Mouse (Mus musculus) cerebellum, adult 11 months (tissue): ENCODE results near the gene Fkbp14.

Experiments used
- DNase-seq: peaks from one replicate; pipeline ENCODE4 v3.0.0; 2022

Gene Fkbp14

DNA sequence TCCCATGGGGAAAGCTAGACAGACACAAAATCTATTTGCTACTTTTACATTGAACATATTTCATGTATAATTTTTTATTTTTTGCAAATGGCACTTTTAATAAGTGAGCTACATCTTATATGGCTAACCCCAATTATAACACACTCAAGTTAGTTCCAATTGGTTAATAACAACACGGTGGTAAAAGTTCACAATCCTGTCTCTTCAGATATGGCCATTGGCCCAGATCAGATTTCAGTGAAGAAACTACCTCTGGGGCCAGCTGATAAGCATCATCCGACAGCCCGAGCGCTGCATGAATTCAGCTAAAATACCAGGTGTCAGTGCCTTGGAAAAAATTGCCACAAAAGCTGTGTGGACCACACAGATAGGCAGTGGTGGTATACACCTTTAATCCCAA, 9.4 kb downstream of the Fkbp14 start:
- no peak for DNase-seq

DNA sequence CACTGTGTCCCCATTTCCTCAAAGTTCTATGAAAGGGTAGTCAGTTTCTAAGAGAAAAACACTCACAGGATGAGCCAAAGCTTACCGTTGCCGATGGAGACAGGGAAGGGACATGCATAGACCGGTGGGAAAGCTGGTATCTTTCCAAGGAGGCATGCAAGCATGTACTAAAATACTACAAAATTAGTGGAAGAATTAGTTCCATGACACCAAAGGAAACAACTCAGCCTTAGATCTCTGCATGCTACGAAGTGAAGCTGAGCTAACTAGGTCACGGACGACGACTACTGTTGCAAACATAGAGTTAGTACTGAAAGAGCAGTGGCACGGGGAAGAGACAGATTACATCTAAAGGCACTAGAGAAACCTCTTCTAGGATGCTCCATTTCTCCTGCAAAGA, 10.2 kb downstream of the Fkbp14 start:
- no peak for DNase-seq

DNA sequence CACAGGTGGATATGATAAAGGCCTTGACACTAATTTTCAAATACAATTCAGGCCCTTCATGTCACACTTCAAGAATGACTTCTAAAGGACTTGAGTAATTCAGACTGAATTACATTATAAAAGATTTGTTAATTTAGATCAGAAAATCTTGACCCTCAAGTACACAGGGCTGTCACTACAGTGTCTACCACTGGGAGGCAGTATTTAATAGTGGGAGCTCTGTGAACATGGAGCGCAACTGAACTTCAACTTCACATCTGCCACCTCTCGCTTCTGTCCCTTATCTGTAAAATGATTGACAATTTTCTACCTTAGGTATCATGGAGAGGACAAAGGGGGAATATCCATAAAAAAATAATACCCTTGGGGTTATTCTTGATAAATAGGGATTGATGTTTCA, 10.9 kb downstream of the Fkbp14 start:
- DNase-seq, result peak; percentile 39

- no peak for DNase-seq
Observed at GRCm38 (mm10) chr6:54573218-54573955, 23.7 kb downstream of the Fkbp14 start.

DNA sequence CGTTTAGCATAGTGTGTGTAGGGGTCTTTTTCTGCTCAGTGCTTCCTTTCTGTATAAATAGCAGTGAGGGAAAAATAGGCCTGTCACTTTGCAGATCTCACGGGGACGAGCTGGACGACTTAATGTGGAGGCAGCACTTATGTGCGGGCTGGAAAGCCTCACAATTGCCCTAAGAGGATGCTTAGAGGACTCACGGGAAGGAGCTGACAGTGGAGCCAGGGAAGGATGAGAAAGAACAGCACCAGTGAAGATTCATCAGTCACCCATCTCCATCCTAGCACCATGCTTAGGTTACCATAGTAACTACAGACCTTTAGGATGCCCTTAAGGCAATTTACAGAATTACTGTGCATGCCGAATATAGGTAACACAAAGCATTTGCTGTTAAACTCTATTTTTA, 27.3 kb downstream of the Fkbp14 start:
- no peak for DNase-seq

DNA sequence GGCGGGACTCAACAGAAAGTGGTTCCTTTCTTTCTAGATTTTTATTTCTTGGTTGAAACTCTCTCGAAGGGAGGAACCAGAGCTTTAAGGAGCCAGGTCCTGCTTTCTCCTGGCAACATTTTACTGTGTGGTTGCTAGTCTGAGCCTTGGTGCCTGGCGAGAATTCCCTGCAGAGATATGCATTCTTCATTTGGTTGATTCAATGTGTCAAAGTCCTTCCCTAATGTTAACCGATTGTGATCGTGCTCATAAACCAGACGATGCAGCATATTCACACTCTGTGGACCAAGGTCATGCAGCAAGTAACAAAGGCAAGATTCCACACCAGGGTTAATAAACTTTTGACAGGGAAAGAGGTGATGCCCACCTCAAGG, 30.6 kb downstream of the Fkbp14 start:
- no peak for DNase-seq

- peak; percentile 70 for DNase-seq
Observed at GRCm38 (mm10) chr6:54565665-54566545, 31.2 kb downstream of the Fkbp14 start, which contains the start of gene Scrn1. Gene Scrn1, minus strand, starts transcription at chr6:54566489.

GRCm38 (mm10) chr6:54565012-54565411, 32.1 kb downstream of the Fkbp14 start:
- no peak for DNase-seq

- no peak for DNase-seq
Observed at GRCm38 (mm10) chr6:54564506-54564991, 32.6 kb downstream of the Fkbp14 start.

DNA sequence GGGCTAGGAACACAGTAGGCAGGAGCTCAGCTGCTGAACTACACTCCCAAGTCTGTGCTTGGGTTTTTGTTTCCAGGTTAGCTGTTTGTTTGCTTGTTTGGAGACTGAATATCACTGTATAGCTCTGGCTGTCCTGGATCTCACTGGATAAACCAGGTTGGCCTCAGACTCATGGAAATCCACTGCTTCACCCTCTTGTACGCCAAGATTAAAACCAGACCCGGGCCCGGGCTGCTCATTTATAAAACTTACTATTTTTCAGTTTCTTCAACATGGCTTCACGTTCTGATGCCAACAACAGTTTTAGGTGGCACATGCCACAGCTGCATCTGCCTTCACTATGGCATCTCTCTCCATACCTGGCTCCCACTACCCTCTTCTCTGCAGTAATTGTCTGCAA, 33.5 kb downstream of the Fkbp14 start:
- DNase-seq, result no peak

DNA sequence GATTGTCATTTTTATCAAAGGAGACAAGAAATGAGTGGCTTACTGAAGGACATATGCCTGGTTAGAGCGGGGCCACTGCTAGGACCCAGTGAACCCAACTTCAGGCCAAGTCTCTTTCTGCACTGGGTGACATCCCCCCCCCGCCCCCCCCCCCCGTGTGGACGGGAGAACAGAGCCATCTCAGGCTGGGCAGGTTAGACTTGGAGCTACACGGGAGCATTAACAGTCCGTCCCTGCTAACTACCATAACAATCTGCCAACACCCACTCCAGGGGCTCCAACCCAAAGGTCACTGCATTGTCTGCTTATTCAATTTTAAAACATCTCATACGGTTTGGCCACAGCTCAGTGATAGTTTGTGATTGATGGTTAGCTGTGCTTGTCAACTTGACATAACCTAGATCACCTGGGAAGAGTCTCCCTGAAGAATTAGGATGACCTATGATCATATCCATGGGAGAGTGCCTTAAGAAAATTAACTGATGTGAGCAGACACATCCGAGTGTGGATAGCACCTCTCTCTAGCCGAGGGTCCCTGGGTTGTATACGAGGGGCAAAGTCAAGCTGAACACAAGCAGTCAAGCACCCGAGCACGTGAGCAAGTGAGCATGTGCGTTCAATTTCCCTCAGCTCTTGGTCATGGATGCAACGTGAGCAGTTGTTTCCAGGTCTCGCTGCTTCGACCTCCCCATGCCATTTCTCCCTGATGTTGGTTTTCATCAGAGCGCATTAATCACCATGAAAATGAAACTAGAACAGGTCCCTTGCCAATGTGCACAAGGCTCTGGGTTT, 34.9 kb downstream of the Fkbp14 start:
- DNase-seq, result no peak

DNA sequence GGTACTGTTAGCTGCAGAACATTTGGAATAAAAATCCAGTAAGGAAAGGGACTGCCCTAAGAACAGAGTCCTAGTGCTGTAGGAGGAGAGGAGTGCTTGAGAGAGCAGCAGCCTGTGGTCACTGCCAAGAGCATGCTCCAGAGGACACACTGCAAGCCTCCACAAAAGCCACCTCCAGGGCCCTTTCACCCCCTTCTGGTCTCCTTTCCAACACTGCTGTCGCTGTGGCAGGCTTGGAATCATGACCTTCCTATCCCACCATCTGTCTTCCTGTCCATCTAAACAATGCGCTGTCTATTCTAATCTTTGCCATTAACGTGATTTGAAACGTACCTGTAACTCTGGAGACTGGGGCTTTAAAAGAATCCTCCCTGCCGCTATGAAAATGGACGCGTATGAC, 38.6 kb downstream of the Fkbp14 start:
- peak; percentile 58 for DNase-seq

- no peak for DNase-seq
Observed at GRCm38 (mm10) chr6:54557671-54558070, 39.4 kb downstream of the Fkbp14 start.

GRCm38 (mm10) chr6:54555816-54556215, 41.3 kb downstream of the Fkbp14 start:
- no peak for DNase-seq

DNA sequence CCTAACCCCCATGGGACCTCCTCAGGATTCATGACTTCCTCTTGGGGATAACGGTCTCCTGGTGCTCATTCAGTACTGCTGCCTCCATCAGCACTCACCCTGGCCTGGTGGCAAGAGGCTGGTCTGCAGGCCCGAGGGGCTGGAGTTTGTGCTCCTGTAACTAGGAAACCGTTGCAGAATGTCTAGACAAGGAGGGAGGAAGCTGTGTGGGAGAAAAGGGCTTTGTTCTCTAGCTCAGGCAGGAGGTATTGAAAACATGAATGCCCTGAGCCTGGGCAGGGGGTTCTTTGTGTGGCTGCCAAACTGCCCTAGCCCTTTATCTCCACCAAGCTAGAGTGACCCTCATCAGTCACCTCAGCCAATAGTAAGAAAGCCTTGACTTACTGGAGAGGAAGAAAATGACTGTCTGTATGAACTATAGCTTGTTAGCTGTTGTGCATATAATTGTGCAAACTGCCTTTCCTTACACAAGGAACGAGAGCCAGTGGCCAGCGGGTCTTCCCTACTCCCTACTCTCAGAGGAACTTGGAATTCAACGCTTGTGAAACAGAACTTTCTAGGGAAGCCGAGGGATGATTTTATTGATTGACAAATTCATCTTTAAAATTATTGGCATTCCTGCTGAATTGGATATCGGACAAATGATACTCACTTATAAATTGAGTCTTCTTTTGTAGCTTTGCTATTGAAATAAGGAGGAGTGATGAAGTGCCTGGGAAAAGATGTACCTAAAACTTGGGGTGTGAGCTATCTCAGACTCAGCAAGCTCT, 42.6 kb downstream of the Fkbp14 start:
- no peak for DNase-seq

- no peak for DNase-seq
Observed at GRCm38 (mm10) chr6:54553632-54554031, 43.5 kb downstream of the Fkbp14 start.

DNA sequence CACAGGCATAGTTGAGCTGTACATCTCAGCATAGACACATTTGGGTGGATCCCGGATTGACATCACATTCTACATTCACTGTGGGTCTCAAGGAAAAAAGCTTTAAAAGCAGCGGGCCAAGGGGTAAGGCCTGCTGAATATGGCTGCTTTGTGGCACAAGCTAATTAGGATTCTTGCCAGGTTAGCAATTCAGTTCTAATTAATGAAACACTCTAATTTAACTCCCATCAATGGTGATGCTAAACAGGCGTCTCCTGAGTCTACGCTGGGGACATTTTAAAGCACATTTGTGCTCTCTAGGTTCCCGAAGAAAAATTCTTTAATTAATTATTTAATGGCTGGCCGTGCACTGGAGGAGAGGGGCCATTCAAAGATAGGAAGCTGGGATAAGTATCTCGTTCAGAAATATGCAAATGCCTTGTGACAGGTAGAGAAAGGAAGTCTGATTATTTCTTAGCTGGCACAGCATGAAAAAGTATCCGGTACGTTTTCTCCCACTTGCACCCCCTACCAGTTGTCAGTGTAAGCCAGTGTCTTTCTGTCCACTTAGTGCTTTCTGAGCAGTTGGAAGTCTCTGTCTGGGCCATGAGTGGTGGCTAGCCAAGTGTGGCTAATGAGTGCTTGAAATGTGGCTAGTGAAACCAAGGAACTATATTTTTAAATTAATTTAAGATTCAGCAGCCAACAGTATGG, 44.2 kb downstream of the Fkbp14 start:
- no peak for DNase-seq

DNA sequence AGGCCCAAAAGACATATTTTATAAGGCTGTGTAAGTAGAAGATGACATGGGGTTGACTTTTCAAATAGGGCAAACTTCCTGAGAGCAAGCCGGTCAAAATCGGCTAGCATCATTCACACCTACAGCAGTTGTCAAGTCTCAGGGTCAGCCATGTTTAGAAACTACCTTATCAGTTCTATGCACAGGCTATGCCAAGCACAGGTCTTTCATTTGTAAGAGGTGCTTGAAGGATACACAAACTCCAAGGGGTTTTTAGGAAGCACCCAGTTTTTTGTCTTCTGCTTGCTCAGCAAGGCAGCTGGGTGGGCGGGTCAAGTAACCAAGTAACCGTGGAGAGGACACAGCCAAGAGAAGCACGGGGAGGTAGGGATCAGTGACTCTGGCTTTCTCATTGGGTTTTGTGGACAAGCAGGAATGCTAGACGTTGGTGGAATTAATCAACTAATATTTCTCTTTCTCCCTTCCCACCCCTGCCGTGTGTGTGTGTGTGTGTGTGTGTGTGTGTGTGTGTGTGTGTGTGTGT, 46.2 kb downstream of the Fkbp14 start:
- DNase-seq, result no peak

DNA sequence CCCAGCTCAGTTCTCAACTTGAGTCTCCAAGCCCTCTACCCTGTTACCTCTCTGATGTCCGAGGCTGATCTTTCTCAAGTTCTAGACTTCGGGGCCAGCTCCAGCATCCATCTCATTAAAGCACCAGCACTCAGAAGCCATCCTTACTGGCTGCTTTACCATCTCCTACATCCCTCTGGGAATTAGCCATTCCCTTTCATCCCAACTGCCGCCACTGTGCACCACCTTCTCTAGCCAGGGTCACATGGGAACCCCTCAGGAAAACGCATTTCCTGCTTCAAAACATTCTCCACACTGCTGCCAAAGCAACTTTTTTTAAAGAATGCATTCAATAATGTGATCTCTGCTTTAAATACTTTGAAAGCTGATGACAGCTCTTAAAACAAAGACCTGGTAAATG, 47.8 kb downstream of the Fkbp14 start:
- DNase-seq, result no peak

- peak; percentile 71 for DNase-seq
Observed at GRCm38 (mm10) chr6:54548314-54549019, 48.6 kb downstream of the Fkbp14 start.

DNA sequence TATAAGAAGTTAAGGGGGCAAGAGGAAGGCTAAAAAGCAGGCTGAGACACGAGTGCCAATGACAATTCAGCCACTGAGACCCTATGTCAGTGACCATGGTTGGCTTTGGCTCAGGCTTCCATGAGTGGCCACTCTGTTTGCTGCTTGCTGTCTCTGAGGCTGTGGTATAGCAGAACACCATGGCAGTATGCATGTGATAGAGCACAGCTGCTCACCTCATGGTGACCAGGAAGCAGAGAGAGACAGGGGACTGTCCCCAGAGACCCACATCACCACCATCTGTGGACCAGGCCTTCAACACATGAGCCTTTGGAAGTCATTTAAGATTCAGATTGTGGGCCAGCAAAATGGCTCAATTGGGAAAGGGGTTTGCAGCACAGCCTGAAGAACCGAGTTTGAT, 53.5 kb downstream of the Fkbp14 start:
- DNase-seq, result no peak
